Mouse (Mus musculus) embryonic fibroblast, embryonic 13.5 days (primary cell): ENCODE measurements at regions not wholly inside any gene's neighbourhood (a gene's known extent, or its start where the extent isn't known, plus 50 kb on each side); places are given as distances from the start of the nearest gene placed in this dataset.

ENCODE experiments used
- CTCF ChIP-seq: IDR thresholded peaks from 2 replicates; pipeline ENCODE4 v1.5.1; 2011; ENCODE audit warnings: mild to moderate bottlenecking, control low read depth, low read length, moderate library complexity, borderline replicate concordance; ENCODE audit not compliant: insufficient read depth
- POLR2A ChIP-seq: IDR thresholded peaks from 2 replicates; pipeline ENCODE4 v1.6.1; 2011; ENCODE audit warnings: low read depth, mild to moderate bottlenecking, control low read depth, low read length, moderate library complexity

- TF ChIP-seq POLR2A (no peak), CTCF (no peak)
Measured at GRCm38 (mm10) chr1:91668530-91668929, 128.2 kb downstream of the Asb1 start.
